Mouse (Mus musculus): ENCODE data around the gene Ntf3. TPM values are rescaled to one million over a fixed set of nuclear protein-coding genes. Genes with fewer than 3 reads are reported as not detected.

Ntf3 gene
- total and polyA plus RNA-seq, 3 experiments: not detected

DNA sequence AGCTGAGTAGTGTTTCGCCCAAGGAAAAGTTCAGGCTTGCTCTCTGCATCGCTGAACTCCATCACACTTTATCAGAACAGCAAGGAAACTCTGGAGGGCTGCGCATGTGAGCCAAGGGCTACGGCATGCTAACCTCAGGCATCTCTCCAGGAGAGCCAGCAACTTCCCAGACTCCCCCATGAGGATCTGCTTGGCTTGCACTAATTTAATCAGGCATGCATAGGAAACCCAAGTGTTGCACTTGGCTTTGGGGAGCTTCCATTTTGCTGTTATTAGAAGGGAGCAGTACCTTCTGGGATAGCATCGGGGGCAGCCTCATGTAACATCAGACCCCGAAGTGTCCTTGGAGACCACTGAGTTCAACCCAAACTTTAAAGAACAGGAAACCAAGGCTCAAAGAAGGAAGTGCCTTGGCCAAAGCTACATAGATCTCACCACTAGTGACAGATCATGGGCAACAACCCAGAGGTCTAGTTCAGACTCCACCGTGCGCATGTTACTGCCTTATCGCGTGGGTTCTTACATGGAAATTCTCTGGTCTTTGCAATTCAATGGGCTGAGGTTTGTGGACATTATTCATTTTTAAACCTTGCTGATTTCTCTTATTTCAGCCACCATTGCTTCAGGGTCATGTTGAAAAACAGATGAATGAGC is 23.6 kb upstream of the Ntf3 start:
- no peaks in the 10 kb centered on the region for H3K9me3 ChIP-seq (replicated peaks; ENCODE audit: insufficient read depth, low read length)
- no peak overlapping the region for H3K9ac ChIP-seq (ENCODE audit: control insufficient read depth, low read depth, low read length, poor library complexity, severe bottlenecking)
- no peak for DNase-seq (ENCODE audit: low read depth, low spot score)
- no peak for TF ChIP-seq JUND (IDR thresholded peaks at IDR 0.05; ENCODE audit: low read depth, low read length)
- no peak for TF ChIP-seq UBTF (IDR thresholded peaks at IDR 0.05; ENCODE audit: borderline replicate concordance, insufficient read depth, low read depth, low read length)
- TF ChIP-seq BHLHE40 (IDR thresholded peaks at IDR 0.05; ENCODE audit: borderline replicate concordance, low read depth, low read length): no peak
- no peaks in the 10 kb centered on the region for H3K4me1 ChIP-seq (ENCODE audit: control insufficient read depth in 1 of 2, insufficient read depth in 2 of 2, low read length in 2 of 2)
- H3K79me2 ChIP-seq (ENCODE audit: control insufficient read depth, insufficient read depth, low read length, poor library complexity): no peaks in the 10 kb centered on the region
- H3K27me3 ChIP-seq (ENCODE audit: control insufficient read depth in 1 of 2, insufficient read depth in 2 of 2, low read length in 2 of 2): no peaks in the 10 kb centered on the region
- no peak overlapping the region for H3K4me3 ChIP-seq (ENCODE audit: control insufficient read depth in 1 of 2, insufficient read depth in 1 of 2, low read depth in 2 of 2, low read length in 2 of 2)
- no peak overlapping the region for H3K27ac ChIP-seq (ENCODE audit: control insufficient read depth, low read depth, low read length)
- no peaks in the 10 kb centered on the region for H3K36me3 ChIP-seq (ENCODE audit: control insufficient read depth in 1 of 2, insufficient read depth in 2 of 2, low read length in 2 of 2)

DNA sequence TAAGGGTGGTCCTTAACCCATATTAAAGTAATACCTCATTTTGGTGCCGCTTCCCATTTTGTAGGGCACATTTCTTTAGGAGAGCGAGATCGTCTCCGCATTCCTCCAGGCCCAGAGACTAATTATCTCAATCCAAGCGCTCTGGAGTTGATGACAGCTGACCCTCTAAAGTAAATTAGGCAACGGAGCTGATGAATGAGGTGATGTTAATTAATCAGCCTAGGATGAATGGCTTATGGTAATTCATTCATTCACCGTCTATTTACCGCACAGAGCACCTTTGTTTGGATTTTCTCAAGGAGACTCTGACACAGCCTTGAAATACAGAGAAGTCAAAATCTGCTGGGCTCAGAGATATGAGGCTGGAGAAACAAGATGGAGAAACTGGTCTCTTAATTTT is 20.7 kb upstream of the Ntf3 start:
- Histone ChIP-seq H3K27me3 (ENCODE audit: control insufficient read depth in 1 of 2, insufficient read depth in 2 of 2, low read length in 2 of 2) (no peaks in the 10 kb centered on the region), H3K4me3 (ENCODE audit: control insufficient read depth in 1 of 2, insufficient read depth in 1 of 2, low read depth in 2 of 2, low read length in 2 of 2) (no peak overlapping the region), H3K36me3 (ENCODE audit: control insufficient read depth in 1 of 2, insufficient read depth in 2 of 2, low read length in 2 of 2) (no peaks in the 10 kb centered on the region), H3K4me1 (ENCODE audit: control insufficient read depth in 1 of 2, insufficient read depth in 2 of 2, low read length in 2 of 2) (no peaks in the 10 kb centered on the region), H3K79me2 (ENCODE audit: control insufficient read depth, insufficient read depth, low read length, poor library complexity) (no peaks in the 10 kb centered on the region), H3K9ac (ENCODE audit: control insufficient read depth, low read depth, low read length, poor library complexity, severe bottlenecking) (no peak overlapping the region), H3K27ac (ENCODE audit: control insufficient read depth, low read depth, low read length) (no peak overlapping the region), H3K9me3 (replicated peaks; ENCODE audit: insufficient read depth, low read length) (no peaks in the 10 kb centered on the region)
- DNase-seq (ENCODE audit: low read depth, low spot score): no peak
- no peak for TF ChIP-seq NRF1 (IDR thresholded peaks at IDR 0.05; ENCODE audit: insufficient read depth, low read depth, low read length, poor library complexity, severe bottlenecking)
- no peak for TF ChIP-seq KAT2A (conservative IDR thresholded peaks at IDR 0.05; ENCODE audit: low read depth, low read length)
- TF ChIP-seq USF2 (IDR thresholded peaks at IDR 0.05; ENCODE audit: borderline replicate concordance in 1 of 2, insufficient read depth in 1 of 2, low read depth in 1 of 2, low read length in 2 of 2): no peak
- no peak for TF ChIP-seq POLR2A (IDR thresholded peaks at IDR 0.05; ENCODE audit: control insufficient read depth in 1 of 2, insufficient read depth in 1 of 2, low read depth in 1 of 2, low read length in 2 of 2, poor library complexity in 1 of 2)
- TF ChIP-seq GATA1 (IDR thresholded peaks at IDR 0.05; ENCODE audit: low read depth, low read length): no peak
- TF ChIP-seq UBTF (IDR thresholded peaks at IDR 0.05; ENCODE audit: borderline replicate concordance, insufficient read depth, low read depth, low read length): no peak
- TF ChIP-seq MXI1 (IDR thresholded peaks at IDR 0.05; ENCODE audit: low read depth, low read length): no peak

DNA sequence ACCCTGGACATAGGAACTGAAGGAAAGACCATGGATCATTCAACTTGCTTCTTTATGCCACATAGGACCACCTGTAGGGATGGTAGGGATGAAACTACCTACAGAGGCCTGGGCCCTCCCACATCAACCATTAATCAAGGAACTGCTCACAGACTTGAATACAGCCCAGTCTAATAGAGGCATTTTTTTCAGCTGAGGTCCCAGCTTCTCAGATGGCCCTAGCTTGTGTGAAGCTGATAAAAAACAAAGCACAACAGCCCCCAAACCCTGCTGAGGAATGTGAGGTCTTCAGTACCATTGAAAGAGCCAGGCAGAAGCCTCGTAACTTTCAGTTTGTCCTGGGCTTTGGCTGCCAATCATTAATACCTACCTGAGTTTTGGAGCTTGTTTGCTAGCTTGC is 19.4 kb upstream of the Ntf3 start:
- no peaks in the 10 kb centered on the region for H3K27me3 ChIP-seq (ENCODE audit: control insufficient read depth in 1 of 2, insufficient read depth in 2 of 2, low read length in 2 of 2)
- no peaks in the 10 kb centered on the region for H3K36me3 ChIP-seq (ENCODE audit: control insufficient read depth in 1 of 2, insufficient read depth in 2 of 2, low read length in 2 of 2)
- H3K79me2 ChIP-seq (ENCODE audit: control insufficient read depth, insufficient read depth, low read length, poor library complexity): no peaks in the 10 kb centered on the region
- no peak overlapping the region for H3K4me3 ChIP-seq (ENCODE audit: control insufficient read depth in 1 of 2, insufficient read depth in 1 of 2, low read depth in 2 of 2, low read length in 2 of 2)
- no peaks in the 10 kb centered on the region for H3K4me1 ChIP-seq (ENCODE audit: control insufficient read depth in 1 of 2, insufficient read depth in 2 of 2, low read length in 2 of 2)
- DNase-seq (ENCODE audit: low read depth, low spot score): no peak
- no peak overlapping the region for H3K9ac ChIP-seq (ENCODE audit: control insufficient read depth, low read depth, low read length, poor library complexity, severe bottlenecking)
- no peaks in the 10 kb centered on the region for H3K9me3 ChIP-seq (replicated peaks; ENCODE audit: insufficient read depth, low read length)
- H3K27ac ChIP-seq (ENCODE audit: control insufficient read depth, low read depth, low read length): no peak overlapping the region
- TF ChIP-seq NRF1 (IDR thresholded peaks at IDR 0.05; ENCODE audit: insufficient read depth, low read depth, low read length, poor library complexity, severe bottlenecking) (no peak), HCFC1 (IDR thresholded peaks at IDR 0.05; ENCODE audit: low read depth, low read length) (no peak), MEF2A (IDR thresholded peaks at IDR 0.05; ENCODE audit: extremely low read depth, insufficient replicate concordance, low read depth, low read length, poor library complexity, severe bottlenecking) (no peak), RAD21 (IDR thresholded peaks at IDR 0.05; ENCODE audit: low read depth, low read length) (no peak)
